Mouse (Mus musculus) cortical plate, adult 2 months (tissue): Measurements from ENCODE around the gene Aup1. TPM values are rescaled to one million over a fixed set of nuclear protein-coding genes. Genes with fewer than 3 reads are reported as not detected.

Source experiments
- H3K27ac ChIP-seq: fragments of 200-500 bp; 2 replicates; pipeline ENCODE4 v1.5.1; 2012; ENCODE audit warnings: low read length, control low read depth, inconsistent platforms; ENCODE audit not compliant: insufficient read depth
- H3K4me1 ChIP-seq: fragments of 200-500 bp; 2 replicates; pipeline ENCODE4 v1.6.1; 2011; ENCODE audit warnings: low read length; ENCODE audit not compliant: control insufficient read depth, insufficient read depth
- H3K4me3 ChIP-seq: fragments of 200-500 bp; 2 replicates; pipeline ENCODE4 v1.5.1; 2011; ENCODE audit warnings: mild to moderate bottlenecking, low read length, control low read depth; ENCODE audit not compliant: insufficient read depth
- CTCF ChIP-seq: fragments of 200-500 bp; IDR thresholded peaks from 2 replicates; pipeline ENCODE4 v1.5.1; 2011; ENCODE audit warnings: mild to moderate bottlenecking, control low read depth, low read length; ENCODE audit not compliant: insufficient read depth; ENCODE audit errors: extremely low read depth
- POLR2A ChIP-seq: fragments of 200-500 bp; IDR thresholded peaks from 2 replicates; pipeline ENCODE4 v1.6.1; 2011; ENCODE audit warnings: mild to moderate bottlenecking, low read length, control low read depth; ENCODE audit not compliant: insufficient read depth; ENCODE audit errors: extremely low read depth
- polyA plus RNA-seq: library from polyadenylated mRNA; depleted of rRNA; stranded (reverse); fragments of >200 nt; gene quantifications from 2 replicates; pipeline ENCODE4 v1.2.3, GENCODE M21; 2012

Gene Aup1
- polyA plus RNA-seq, 1 experiment: 224 TPM

DNA sequence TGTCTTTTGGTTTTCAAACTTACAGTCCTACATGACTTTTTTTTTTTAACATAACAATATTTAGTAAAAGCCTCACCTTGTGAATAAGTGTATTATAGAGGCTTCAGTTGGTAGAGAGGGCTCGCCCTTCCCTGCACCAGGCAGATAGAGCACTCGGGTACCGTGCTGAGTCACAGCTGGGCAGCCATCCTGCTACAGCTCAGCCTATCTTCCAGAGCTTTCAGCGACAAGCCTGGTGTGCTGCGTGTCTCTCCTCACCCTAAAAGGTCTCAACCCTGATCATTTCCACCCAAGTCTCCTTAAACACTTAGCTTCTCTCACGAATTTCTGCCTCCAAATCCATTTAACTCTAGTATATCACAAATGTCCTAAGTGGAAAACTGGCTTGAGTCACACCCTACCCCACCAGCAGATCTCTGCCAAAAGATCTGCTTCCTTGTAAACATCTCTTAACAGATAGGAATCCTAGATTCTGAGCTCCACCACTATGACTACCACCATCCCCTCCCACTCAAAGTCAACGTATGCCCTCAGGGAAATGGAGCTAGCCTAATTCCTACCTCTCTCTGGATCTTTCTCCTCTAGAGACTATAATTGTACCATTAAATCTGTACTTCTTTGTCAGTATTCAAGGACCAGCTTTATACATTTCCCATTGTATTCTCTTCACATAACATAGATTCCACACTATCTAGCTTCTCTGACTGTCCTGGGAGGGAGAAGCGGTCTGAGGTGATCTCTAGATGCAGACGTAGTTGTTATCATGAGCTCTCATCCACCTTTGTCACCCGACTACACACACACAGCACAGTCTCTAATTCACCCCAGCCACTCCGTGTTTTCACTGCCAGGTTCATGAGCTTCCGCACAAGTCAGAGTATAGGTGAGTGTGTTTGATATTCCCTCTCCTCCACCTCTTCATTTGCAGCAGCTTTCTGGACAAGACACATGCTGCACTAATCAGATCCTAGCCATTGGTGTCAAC, 39.5 kb upstream of the Aup1 start:
- TF ChIP-seq POLR2A (no peak), CTCF (no peak)
- H3K4me3 ChIP-seq: no peak overlapping the region
- no peak overlapping the region for H3K27ac ChIP-seq
- no peaks in the 10 kb centered on the region for H3K4me1 ChIP-seq

DNA sequence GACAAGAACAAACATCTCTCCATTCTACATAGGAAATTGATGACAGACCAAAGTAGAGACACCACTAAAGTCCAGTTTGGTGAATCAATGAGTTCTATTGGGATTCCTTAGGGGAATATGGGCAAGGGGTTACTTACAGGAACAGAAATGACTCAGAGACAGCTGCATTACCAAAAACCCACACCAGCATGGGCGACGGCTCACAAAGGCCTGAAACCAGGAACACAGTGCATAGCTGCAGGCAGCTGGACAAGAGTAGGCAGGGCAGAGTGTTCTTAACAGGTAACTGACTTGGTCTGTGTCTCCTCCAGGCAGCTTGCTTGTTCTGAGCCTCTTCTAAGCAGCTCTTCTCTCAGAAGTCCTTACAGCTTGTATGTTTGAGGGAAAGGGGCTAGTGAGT, 38.6 kb upstream of the Aup1 start:
- Histone ChIP-seq H3K4me1 (no peaks in the 10 kb centered on the region), H3K27ac (no peak overlapping the region), H3K4me3 (no peak overlapping the region)
- TF ChIP-seq POLR2A (no peak), CTCF (no peak)

DNA sequence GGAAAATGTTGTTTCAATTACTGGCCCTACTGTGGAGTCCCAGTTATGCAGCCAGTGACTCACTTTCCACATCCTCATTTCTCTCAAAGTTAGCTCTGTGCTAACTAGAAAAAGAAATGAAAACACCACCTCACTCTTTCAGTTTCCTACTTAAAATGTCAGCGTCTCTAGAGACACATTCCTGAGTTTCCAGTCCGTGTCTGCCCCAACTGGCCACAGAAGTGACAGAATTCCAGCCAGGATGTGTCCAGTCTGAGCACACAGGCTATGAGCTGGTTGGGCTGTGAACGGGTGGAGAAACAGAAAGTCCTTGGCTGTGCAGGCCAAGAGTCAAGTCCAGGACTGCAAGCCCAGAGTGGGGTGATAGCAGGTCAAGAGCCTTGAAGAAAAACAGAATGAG, 37.1 kb upstream of the Aup1 start:
- Histone ChIP-seq H3K27ac (no peak overlapping the region), H3K4me3 (no peak overlapping the region), H3K4me1 (no peaks in the 10 kb centered on the region)
- TF ChIP-seq CTCF (no peak), POLR2A (no peak)

DNA sequence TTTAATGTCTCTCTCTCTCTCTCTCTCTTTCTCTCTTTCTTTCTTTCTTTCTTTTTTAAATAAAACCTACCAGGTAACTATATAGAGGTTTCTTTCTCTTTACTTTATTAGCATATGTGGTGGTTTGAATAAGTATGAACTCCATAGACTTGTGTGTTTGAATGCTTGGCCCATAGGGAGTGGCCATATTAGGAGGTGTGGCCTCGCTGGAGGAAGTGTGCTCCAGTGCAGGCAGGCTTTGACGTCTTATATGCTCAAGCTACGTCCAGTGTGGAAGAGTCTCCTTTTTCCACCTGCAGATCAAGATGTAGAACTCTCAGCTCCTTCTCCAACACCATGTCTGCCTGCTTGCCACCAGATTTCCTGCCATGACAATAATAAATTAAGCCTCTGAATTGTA, 35.3 kb upstream of the Aup1 start:
- H3K4me3 ChIP-seq: no peak overlapping the region
- H3K4me1 ChIP-seq: no peaks in the 10 kb centered on the region
- no peak overlapping the region for H3K27ac ChIP-seq
- TF ChIP-seq POLR2A (no peak), CTCF (no peak)

DNA sequence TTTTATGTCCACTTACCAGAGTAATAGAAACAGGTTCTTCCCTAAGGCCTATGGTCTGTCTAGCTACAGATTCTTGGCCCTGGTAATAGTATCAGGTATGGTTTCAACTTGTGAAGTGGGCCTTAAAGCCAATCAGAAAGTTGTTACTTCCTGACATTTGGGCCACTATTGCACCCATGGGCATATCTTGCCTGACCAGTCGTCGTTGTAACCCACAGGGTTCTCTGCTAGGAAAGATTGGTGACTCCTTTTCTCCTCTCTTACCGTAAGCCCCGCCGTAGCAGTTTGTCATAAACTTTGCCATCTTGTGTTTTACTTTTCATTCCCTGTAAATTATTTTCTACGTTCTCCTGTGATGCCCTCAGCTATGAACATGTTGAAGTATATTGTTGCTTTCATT, 34.2 kb upstream of the Aup1 start:
- no peaks in the 10 kb centered on the region for H3K4me1 ChIP-seq
- no peak overlapping the region for H3K27ac ChIP-seq
- no peak for TF ChIP-seq POLR2A
- TF ChIP-seq CTCF: no peak
- H3K4me3 ChIP-seq: no peak overlapping the region

DNA sequence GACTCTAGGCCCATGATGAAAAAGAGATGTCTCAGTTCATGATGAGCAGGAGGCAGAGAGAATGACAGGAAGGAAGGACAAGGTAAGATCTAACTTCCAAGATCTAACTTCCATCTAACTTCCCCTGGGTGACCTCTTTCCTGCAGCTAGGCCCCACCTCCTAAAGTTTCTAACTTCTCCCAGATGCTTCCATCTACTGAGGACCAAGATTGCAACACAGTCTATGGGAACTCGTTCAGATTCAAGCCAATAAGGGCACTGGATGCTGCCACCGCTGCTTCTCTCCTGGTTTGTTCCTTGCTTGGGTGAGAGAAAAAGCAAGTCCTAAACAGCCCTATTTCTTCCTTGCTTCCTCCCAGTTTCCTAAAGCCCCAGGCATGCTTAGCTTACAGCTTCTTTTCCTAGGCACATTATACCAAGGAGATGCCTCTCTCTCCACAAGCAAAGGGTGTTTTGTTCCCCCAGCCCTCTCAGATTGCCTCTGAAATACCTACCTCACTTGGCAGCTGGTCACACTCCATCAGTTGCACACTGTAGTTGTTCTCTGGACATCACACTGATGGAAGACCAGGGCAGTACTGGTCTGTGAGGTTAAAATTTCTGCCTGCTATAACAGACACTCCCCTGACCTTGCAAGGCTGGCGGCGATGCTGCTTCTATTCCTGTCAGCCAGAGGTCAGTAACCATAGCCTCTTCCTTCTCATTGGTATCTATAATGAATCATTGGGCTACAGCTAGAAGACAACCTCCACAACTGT, 33.3 kb upstream of the Aup1 start:
- H3K27ac ChIP-seq: no peak overlapping the region
- no peak overlapping the region for H3K4me3 ChIP-seq
- no peaks in the 10 kb centered on the region for H3K4me1 ChIP-seq
- TF ChIP-seq CTCF (no peak), POLR2A (no peak)

DNA sequence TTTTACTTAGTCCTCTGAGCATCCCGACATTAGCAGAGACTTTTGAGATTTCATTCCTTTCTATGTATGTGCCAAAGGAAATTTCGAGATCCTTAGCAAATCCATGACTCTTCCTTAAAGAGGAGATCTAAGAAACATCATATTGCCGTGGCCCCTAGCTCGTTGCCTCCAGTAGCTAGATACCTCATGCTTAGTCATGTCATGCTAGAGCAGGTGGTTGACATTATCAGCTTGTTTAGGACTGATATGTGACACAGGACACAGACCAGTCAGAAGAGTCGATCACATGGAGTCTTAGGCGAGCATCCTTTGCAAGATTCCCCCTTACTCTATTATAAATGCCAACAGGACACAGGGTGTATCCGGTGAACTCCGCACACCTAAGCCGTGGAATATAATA, 31.3 kb upstream of the Aup1 start:
- H3K4me3 ChIP-seq: no peak overlapping the region
- TF ChIP-seq CTCF (no peak), POLR2A (no peak)
- no peak overlapping the region for H3K27ac ChIP-seq
- no peaks in the 10 kb centered on the region for H3K4me1 ChIP-seq

DNA sequence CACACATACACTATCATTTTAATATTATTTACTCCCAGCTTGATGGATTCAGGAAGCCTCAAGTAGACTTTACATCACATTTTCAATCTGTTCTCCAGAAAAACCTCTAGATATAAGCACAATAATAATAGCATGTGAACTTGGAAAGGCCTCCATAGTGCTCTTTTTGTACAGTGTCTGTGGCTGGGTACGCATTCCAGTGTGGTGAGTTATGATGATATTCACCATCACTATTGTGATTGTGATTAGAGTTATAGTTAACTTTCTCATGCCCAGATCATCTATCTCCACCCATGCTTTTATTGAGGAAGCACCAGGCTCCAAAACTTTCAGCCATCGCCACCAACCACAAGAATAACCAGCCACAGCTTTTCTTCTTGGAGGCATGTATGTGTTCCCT, 30.5 kb upstream of the Aup1 start:
- H3K4me3 ChIP-seq: no peak overlapping the region
- TF ChIP-seq CTCF: no peak
- no peak for TF ChIP-seq POLR2A
- H3K27ac ChIP-seq: no peak overlapping the region
- no peaks in the 10 kb centered on the region for H3K4me1 ChIP-seq

DNA sequence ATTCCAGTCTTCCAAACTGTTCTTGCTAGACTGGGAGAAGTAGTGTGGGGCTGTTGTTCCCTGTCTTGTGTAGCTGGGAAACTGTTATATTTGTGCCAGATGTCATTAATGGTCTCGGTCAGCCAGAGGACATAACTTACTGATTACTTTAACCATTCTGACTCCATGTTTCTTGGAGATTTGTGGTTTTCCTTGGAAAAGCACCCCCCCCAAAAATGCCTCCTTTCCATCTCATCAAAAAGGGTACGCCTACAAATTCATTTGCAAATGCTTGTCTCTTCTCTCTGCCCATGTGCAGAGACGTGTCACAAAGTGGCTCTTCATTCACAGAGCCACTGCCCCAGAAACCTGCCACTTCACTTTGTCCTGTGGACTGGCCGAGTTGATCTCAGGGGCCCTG, 29.9 kb upstream of the Aup1 start:
- H3K4me3 ChIP-seq: no peak overlapping the region
- H3K4me1 ChIP-seq: no peaks in the 10 kb centered on the region
- TF ChIP-seq CTCF (no peak), POLR2A (no peak)
- H3K27ac ChIP-seq: no peak overlapping the region

DNA sequence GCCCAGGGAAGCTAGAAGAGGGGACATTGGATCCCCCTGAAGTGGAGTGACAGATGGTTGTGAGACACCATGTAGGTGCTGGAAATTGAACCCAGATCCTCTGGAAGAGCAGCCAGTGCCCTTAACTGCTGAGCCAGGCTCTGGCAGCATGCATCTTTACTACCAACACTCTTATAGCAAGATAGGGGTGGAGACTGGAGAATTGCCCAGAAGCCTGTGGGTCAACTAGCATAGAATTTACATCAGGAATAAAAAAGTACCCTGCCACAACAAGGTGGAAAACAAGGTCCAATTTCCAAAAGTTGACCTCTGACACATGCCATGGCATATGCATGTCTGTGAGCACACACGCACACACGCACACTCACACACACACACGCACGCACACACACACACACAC, 29.1 kb upstream of the Aup1 start:
- TF ChIP-seq CTCF: no peak
- no peak for TF ChIP-seq POLR2A
- Histone ChIP-seq H3K27ac (no peak overlapping the region), H3K4me1 (no peaks in the 10 kb centered on the region), H3K4me3 (no peak overlapping the region)
